Mouse (Mus musculus): ENCODE data around the gene Gm20388. TPM values are rescaled to one million over a fixed set of nuclear protein-coding genes. Genes with fewer than 3 reads are reported as not detected.

Gm20388 gene
- total RNA-seq, 1 experiment from 2014 or later, result 10.0 TPM

- no peak for ATAC-seq (replicated peaks; ENCODE audit: insufficient number of reproducible peaks, low FRiP score, low TSS enrichment, poor library complexity, severe bottlenecking)
Observed at GRCm38 (mm10) chr8:121450211-121450610, 1539.6 kb downstream of the Gm20388 start.

GRCm38 (mm10) chr8:121451404-121452076, 1540.9 kb downstream of the Gm20388 start:
- no peak for ATAC-seq (replicated peaks; ENCODE audit: insufficient number of reproducible peaks, low FRiP score, low TSS enrichment, poor library complexity, severe bottlenecking)

GRCm38 (mm10) chr8:121454737-121455136, 1544.1 kb downstream of the Gm20388 start:
- ATAC-seq (replicated peaks; ENCODE audit: insufficient number of reproducible peaks, low FRiP score, low TSS enrichment, poor library complexity, severe bottlenecking), result no peak

GRCm38 (mm10) chr8:121461192-121461591, 1550.6 kb downstream of the Gm20388 start:
- ATAC-seq (replicated peaks; ENCODE audit: insufficient number of reproducible peaks, low FRiP score, low TSS enrichment, poor library complexity, severe bottlenecking), result no peak

DNA sequence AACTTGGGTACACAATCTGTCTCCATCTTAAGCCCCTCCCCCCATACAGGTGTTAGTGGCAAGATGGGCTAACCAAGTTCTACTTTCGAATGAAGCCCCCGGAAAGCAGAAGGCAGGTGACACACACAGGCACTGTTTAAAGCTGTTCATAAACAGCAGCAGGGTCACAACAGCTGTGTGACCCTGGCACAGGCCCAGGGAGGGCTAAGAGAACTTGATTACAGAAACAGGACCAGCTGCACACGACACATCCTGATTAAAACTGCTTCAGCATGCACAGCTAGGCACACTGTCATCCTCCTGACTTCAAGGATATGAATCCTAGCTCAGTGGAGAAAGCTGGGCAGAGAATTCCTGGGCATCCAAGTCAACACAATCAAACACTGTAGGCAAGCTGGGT, 1551.5 kb downstream of the Gm20388 start:
- ATAC-seq (replicated peaks; ENCODE audit: insufficient number of reproducible peaks, low FRiP score, low TSS enrichment, poor library complexity, severe bottlenecking), result no peak

DNA sequence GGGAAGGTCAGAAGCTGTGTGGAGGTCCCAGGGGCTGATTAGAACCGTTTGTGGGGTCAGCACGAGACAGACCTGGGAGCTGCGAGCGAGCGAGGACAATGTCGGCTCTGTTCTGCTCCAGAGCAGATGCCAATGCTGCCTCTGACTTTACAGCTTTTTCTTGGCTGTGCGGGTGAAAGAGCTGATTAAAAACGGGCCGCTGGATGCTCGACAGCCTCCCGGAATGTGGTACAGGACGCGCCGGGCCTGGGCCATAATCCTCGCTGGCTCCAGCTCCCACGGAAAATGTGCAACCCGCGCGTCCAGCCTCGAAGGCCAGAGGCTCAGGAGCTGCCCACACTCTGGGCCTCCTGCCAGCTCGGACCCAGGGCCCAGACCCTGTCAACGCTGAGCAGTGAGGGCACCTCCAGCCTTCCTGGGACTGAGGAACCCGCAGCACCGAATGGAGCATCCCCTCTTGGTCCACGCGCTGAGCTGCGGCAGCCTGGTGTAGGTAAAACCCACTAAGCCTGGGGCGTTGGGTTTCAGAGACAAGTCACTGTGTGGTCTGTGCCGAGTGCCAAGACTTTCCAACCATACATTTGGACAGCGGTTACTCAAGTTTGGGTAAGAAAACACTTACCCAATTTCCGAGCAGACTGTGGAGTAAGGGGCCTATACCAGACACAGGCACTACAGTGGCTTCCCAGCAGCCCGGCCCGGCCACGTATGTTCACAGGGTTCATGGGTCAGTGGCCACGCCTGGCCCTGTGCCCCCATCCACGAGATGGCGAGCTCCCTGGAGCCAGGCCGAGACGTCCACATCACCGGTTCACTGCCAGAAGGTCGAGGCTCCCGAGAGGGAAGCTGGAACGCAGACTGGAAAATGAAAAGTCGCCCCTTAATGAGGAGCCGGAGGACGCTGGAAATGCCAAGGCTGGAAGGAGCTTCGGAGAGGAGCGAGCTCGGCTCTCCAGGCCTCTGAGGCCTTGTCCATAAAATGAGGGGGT, 1557.7 kb downstream of the Gm20388 start:
- no peak for ATAC-seq (replicated peaks; ENCODE audit: insufficient number of reproducible peaks, low FRiP score, low TSS enrichment, poor library complexity, severe bottlenecking)

GRCm38 (mm10) chr8:121474161-121474897, 1563.7 kb downstream of the Gm20388 start:
- no peak for ATAC-seq (replicated peaks; ENCODE audit: insufficient number of reproducible peaks, low FRiP score, low TSS enrichment, poor library complexity, severe bottlenecking)

DNA sequence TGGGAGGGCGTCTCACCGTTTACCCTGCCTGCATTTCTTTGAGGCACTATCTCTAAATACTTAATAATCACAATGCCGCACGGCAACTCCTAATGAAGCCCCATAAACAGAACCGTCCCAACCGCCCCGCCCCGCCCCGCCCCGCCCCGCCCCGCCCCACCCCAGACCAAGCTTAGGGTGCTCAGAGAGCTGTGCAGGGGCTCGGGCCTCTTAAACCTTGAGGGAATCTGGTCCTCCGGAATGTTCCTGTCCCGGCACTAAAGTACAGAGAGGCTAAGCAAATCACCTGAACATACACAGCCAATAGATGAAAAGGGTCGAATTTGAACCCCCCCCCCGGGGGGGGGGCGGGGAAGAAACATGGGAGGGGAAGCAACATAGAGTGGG, 1564.2 kb downstream of the Gm20388 start:
- no peak for ATAC-seq (replicated peaks; ENCODE audit: insufficient number of reproducible peaks, low FRiP score, low TSS enrichment, poor library complexity, severe bottlenecking)

DNA sequence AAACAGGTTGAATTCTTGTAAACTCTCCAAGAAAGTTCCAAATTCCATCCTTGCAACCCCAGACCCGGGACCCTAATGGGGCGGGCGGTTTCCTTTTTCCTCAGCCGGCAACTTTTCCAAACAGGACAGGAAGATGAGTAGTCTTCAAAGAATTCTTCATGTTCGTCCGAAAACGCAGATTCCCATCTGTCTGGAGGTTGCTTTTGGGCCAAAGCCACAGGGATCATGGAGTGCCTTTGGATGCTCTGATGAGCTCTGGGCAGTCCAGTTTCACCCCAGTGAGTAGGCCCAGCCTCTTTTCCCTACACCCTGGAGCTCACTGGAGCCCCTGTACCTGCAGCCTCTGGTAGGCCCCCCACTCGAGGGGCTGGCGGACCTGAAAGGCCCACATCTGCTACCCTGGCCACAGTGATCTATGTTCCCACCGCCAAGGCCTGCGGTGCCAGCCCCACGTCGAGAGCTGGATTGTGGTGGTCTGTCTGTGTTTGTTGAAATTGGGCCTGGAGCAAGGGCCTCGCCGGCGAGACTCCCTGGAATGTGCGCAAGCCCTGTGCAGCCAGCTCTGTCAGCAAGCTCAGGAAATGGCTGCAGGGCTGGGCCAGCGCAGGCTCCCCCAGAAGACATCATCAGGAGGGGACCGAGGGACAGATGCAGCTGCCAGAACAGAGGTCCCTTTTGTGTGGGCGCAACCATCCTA, 1567.4 kb downstream of the Gm20388 start:
- ATAC-seq (replicated peaks; ENCODE audit: insufficient number of reproducible peaks, low FRiP score, low TSS enrichment, poor library complexity, severe bottlenecking), result no peak

- ATAC-seq (replicated peaks; ENCODE audit: insufficient number of reproducible peaks, low FRiP score, low TSS enrichment, poor library complexity, severe bottlenecking), result no peak
Observed at GRCm38 (mm10) chr8:121479144-121479543, 1568.5 kb downstream of the Gm20388 start.

- ATAC-seq (replicated peaks; ENCODE audit: insufficient number of reproducible peaks, low FRiP score, low TSS enrichment, poor library complexity, severe bottlenecking), result no peak
Observed at GRCm38 (mm10) chr8:121480411-121481031, 1569.9 kb downstream of the Gm20388 start.

- no peak for ATAC-seq (replicated peaks; ENCODE audit: insufficient number of reproducible peaks, low FRiP score, low TSS enrichment, poor library complexity, severe bottlenecking)
Observed at GRCm38 (mm10) chr8:121484072-121484782, 1573.6 kb downstream of the Gm20388 start.

- no peak for ATAC-seq (replicated peaks; ENCODE audit: insufficient number of reproducible peaks, low FRiP score, low TSS enrichment, poor library complexity, severe bottlenecking)
Observed at GRCm38 (mm10) chr8:121491633-121492032, 1581.0 kb downstream of the Gm20388 start.

GRCm38 (mm10) chr8:121497621-121498020, 1587.0 kb downstream of the Gm20388 start:
- ATAC-seq (replicated peaks; ENCODE audit: insufficient number of reproducible peaks, low FRiP score, low TSS enrichment, poor library complexity, severe bottlenecking), result no peak

GRCm38 (mm10) chr8:121511751-121512150, 1601.1 kb downstream of the Gm20388 start:
- ATAC-seq (replicated peaks; ENCODE audit: insufficient number of reproducible peaks, low FRiP score, low TSS enrichment, poor library complexity, severe bottlenecking), result no peak

DNA sequence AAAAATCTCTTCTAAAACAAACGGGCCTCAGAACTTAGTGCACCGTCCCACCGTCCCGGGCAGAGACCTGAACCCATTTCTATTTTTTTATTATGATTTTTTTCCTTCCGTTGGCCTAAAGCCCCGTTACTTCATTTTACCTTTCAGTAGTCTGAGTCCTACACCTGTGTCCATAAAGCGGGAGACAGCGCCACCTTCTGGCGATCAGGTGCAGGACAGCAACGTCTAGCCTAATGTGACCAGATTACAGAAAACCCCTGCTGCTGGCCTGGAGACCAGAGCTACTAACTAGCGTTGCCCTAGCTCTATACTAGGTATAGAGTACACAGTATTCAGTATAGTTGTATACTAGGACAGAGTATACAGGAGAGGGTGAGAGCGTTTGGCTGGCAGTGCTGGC, 1602.8 kb downstream of the Gm20388 start:
- 0 out of 2 replicates have a peak, but pooled peaks have one; percentile 50 for ATAC-seq (replicated peaks; ENCODE audit: insufficient number of reproducible peaks, low FRiP score, low TSS enrichment, poor library complexity, severe bottlenecking)

- ATAC-seq (replicated peaks; ENCODE audit: insufficient number of reproducible peaks, low FRiP score, low TSS enrichment, poor library complexity, severe bottlenecking), result no peak
Observed at GRCm38 (mm10) chr8:121525111-121525818, 1614.6 kb downstream of the Gm20388 start.

All from monocyte, adult 5-6 weeks (primary cell).